Mouse (Mus musculus): Measurements from ENCODE around the gene Mlip.
"Not testable (repeated sequence)": the region's sequence is repeated elsewhere in the genome, so short reads cannot be mapped to it uniquely, and the experiment has no call there.

Mlip gene

DNA sequence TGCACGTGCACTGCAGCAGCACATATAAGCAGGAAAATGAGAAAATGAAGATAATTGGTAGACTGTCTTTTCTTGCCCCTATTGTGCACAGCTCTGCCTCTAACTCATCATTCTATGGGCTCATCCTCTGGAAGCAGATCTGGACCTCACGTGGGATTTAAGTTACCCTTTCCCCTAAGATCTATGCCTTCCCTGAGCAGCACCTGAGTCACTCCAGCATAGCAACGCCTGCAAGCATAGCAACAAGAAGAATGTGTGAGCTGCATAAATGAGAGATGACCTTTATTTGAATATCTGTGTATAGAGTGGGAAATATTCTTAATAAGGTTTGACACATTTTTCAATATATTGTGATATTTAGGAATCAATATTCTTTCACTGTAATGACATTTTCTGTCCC, 176.9 kb downstream of the Mlip start:
- DNase-seq: no peak

DNA sequence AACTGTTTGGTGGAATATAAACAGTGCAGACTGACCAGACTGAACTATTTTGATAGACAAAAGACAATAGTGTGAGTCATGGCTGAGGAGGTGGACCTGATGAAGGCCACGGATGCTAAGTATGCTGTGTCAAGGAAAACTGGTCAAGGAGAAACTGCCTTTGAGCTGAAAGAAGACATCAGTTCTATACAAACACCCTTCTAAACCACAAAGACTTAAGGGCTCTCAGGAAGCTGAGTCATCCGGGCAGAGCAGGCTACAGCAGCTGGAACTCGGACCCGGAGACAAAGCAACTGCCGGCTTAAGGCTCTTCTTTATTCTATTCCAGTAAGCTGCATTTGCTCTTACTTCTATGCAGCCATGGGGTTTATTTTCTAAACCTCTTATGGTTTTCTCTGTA, 180.7 kb downstream of the Mlip start:
- no peak for DNase-seq

DNA sequence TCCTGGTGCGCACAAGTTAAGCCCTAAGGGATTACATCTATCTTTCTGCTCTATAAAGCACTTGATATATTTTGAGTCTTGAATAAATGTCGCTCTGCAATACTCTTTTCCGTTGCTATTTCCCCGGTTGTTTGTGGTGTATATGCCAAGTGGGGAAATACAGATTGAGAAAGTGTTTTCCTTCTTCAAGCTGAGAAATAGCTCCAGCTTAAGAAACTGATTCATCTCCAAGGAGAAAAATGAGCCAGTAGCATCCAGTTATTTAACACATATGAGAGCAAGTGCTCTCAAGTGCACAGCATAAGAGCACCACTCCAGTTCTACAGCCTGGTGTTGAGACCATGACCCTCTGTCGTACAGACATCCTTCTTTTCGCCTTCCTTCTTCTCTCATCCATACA, 186.9 kb downstream of the Mlip start:
- DNase-seq: no peak

DNA sequence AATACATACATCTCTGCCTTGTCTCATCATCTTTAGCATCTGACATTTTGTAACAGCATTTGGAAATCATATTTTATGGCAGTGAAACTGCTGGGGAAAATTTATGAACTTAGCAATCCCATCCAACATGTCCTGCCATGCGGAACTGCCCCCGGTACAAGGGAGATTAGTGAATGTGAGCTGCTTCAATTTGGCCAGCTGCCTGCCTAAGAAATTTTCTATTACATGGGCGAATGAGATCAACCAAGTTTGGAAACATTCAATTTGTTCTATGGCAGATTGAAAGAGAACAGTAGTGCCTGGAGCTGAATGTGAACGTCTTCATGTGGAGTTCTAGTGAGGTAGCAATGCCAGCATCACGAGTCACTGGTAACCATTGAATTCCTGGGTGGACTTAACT, 191.0 kb downstream of the Mlip start:
- DNase-seq: no peak

DNA sequence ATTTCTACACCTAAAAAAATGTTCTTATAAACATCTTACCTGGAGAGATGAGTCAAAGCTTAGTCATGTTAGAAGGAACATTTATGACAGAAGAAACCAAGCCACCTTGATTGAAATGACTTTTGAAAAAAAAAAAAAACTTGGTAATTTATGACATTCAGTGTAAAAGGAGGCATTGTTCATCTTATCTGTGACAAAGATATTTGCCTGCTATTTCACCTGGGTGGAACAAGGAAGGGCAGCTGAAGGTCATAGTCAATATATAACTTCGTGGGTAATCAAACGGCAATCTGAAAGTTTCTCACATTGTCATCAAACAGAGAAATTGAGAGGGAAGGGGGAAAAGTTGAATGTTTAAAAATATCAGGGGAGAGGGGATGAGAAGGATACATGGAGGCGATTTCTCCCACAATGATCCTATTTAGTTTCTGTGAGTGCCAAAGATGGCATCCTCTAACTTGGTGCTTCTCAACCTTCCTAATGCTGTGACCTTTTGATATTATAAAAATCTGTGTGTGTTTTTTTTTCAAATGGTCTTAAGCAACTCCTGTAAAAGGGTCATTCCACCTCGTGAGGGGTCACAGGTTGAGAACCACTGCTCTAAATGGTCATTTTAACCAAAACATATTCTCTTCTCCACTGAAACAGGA, 192.4 kb downstream of the Mlip start:
- no peak for DNase-seq

DNA sequence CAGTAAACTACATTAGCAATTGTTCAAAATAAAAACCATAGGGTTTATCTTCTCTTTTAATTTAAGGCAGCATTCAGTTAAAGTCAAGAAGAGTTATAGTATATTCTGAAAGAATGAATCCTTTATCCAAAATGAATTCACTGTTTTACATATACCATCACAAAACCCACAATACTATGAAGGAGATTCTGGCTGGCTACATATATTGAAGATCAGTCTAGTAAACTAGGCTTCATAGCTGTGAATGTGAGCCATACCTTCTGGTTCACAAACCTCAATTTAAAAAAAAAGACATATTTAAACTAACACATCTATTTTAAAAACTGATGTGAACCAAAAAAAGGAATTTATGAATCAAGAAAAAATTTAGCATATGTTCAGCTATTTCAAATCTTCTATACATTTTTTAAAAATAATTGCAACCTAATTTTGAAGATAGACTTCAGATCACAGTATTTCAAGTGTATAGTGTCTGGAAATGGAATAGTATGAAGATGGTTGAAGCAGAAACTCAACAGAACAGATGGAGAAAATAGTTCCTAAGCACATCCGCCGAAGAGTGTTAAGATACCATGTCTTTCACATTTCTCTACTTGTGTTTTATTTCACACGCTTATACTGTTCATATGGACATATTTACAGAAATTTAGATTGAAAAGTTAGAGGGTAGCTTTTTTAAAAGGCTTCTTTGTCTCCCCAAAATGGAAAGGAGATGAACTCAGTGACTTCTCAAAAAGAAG, 204.1 kb downstream of the Mlip start:
- no peak for DNase-seq

DNA sequence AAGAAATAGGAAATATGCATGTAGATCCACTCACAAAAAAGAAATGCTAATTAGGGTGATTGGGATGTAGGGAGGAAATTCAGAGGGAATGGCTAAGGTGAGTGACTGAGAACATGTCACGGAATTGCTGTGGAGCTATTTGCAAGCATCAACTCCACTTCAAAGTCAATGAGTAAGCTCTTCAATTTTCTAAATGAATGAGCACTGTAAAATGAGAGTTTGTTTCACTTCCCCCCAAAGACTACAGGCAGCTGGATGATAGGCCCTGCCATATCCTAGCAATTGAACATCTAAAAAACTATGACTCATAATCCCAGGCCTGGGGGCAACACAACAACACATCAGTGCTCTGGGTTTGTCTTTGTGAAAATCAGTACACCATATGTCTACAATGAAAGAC, 233.0 kb downstream of the Mlip start:
- no peak for DNase-seq

DNA sequence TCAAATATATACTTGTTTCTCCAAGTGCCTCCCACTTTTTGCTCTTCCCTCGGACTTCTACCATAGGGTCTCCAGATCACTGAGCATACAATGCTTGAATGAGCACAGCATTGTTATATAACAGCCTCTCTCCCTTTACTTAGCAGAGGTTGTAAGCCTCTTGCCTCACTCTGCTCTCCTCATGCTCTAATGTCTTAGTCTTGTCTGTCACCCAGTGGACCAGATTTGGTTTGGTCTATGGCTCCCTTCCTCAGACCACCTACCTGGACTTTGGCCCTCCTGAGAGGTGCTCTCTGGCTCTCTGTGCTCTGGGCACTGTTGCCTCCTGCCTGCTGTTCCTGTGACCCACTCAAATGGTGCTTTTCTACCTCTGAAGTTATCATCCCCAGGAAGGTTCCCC, 255.9 kb downstream of the Mlip start:
- no peak for DNase-seq

DNA sequence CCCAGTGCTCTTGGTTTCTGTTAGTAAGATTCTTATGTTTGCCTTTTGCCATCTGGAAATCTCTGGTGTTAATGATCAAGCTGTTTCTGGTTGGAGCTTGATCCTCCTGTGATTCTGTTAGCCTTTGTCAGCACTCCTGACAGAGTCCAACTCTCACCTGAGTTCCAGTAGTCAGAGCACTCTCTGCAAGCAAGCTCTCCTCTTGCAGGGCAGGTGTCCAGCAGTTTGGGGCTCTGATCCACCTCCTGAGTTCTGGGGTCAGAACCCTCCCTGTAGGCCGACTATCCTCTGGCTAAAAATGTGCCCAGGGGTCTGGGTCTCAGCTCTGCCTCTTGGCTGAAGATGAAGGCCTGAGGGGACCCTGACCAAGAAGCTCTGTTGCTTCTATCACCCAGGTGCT, 269.5 kb downstream of the Mlip start:
- DNase-seq: not testable (repeated sequence)

DNA sequence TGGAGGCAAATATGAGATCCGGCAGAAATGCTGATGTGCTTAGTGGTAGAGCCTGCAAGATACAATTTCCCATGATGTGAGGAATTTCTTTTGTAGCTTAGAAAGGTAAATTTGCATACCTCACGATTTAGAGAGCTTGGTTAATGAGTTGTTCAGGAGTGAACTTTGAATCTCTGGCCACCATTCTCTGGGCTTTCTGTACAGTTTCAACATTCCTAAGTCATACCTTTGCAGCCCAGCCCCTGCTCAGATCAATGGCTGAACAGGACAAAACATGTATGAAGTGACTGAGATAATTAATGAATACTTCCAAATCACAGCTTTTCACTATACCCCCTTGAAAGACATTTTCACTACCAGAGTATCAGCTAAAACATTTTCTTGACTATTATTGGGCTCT, 281.1 kb downstream of the Mlip start:
- no peak for DNase-seq

DNA sequence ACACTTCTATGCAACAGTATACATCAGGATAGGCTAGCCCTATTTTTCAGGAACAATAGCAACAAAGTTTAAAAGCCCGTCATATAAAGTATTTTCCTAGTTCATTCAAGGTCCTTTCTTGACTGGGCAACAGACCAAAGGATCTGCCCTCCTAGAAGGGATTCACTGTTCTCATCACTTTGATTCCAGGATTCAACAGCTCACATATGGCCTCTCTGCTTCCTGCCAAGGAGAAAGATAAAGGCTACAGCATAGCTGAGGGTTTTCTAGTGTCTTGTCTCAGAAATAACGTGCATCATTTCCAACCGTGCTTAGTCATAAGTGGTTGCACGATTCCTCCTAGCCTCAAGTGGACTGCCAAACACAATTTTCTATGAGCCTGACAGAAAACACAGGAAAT, 296.2 kb downstream of the Mlip start:
- no peak for DNase-seq

DNA sequence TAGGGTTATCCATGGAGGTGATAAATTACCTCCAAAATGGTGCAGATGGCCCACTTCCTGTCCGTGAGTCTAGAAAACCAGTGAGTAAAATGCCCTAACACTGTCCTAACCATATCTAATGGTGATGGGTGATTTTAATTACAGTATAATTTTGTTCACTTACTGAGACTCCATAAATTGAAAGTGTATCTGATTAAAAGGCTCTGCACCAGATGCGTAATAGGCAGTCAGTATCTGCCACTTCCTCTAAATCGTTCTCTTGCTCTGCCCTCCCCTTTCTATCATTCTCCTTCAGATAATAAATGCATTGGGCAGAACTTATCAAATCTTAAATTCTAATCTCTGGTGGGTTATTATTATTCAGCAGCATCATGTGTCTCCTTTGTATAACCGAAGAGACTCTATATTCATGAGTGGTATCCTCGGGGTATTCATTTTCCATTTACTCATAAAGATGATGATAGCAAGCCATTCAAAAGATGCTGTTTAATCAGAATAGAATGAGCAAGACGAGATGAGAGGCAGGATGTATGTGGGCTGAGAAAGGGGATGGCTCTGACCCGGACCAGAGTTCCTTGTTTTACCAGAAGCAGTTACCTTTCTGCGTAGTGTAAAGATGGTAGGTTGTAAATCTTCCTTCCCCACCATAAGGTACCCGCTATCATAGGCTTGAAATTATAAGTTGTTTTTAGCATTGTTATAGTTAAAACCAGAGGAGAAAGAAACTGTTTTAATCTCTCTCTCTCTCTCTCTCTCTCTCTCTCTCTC, 298.2 kb downstream of the Mlip start:
- no peak for DNase-seq
